In the genomic region with DNA sequence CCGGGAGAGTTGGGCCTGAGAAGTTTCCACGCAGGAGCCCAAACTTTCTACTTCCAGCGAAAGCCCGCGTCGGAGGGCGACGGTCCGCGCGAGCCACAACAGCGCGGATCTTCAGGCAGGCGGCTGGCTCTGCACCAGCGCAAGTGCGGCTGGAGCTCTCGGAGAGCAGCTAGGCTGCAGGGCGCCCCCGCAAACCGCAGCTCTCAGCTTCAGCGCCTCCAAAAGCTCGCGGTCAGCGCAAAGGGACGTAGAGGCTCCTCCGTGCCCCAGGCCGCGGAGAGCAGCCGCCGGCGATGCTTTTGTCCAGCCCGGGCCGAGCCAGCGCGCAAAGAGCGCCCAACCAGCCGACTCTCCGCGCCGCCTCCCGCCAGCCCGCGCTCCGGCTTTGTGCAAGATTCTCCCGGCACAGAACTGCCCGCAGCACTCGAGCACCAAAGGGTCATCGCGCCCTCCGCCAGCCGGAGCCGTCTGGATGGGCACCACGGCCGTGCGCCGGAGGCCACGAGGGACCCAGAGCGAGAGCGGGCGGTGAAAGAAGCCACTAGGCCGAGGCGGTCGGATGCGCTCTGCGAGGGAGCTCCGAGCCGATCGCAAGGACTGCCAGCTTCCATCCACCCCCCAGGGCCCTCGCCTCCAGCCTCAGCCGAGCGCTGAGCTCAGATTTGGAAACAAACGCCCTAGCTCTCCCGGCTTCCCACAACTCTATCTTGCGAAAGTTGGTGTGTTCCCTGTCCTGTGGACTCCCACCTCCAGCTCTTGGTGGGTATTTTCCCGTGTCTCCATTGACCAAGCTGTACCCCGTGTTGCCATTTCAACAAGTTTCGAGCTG, we compare ENCODE assay signal across 9 mouse cellular contexts. TPM values are rescaled to one million over a fixed set of nuclear protein-coding genes. Genes with fewer than 3 reads are reported as not detected.
DNase-seq lines count a peak whose midpoint lies in the region; ATAC-seq lines count a peak whose summit lies in the region.
"Had no signal": no experiment of that assay in that cellular context is flagged by ENCODE, and none has a peak within 500 bp of the region (broad histone marks: within the 10 kb centered on the region; RNA-seq: fewer than 3 reads in every experiment).

No protein-coding gene starts in this region.

- no peak overlapping the region for H3K27ac ChIP-seq in brown adipose tissue, adult 24 weeks (replicated peaks; ENCODE audit: low read depth, low read length)
- peak overlapping the region; percentile 95 for H3K27ac ChIP-seq in forebrain, embryonic 13.5 days
- peak overlapping the region; percentile 76 for H3K27ac ChIP-seq in neural tube, embryonic 13.5 days (replicated peaks)

- intact Hi-C loops in left cerebral cortex, postnatal 36 days (cut with DNase I): loop anchor here (5.0 kb wide), 1 partner anchor 544 kb away; no protein-coding TSS in a partner anchor
- intact Hi-C loops in left cerebral cortex, postnatal 14 days (cut with DNase I): loop anchor here (5.0 kb wide), 2 partner anchors 231 to 406 kb away; no protein-coding TSS in a partner anchor

- WGBS in forebrain, embryonic 13.5 days: under 1% methylated on average over 77 of the region's 77 CpGs
- under 1% methylated on average over 66 of the region's 77 CpGs for WGBS in neural tube, embryonic 13.5 days

- peak overlapping the region; percentile 78 for H3K4me2 ChIP-seq in forebrain, embryonic 13.5 days
- H3K4me2 ChIP-seq in neural tube, embryonic 13.5 days: peak overlapping the region; percentile 68

- ATAC-seq in forebrain, embryonic 13.5 days: no peak
- ATAC-seq in neural tube, embryonic 13.5 days (ENCODE audit: low read depth): no peak
- no peak for ATAC-seq in CD4-positive, CD25-positive, alpha-beta regulatory T cell, adult 4 months

- H3K4me3 ChIP-seq in brown adipose tissue, adult 24 weeks (ENCODE audit: insufficient read depth, low read depth, low read length): peak overlapping the region; percentile 43
- peak overlapping the region; percentile 72 for H3K4me3 ChIP-seq in forebrain, embryonic 13.5 days
- H3K4me3 ChIP-seq in neural tube, embryonic 13.5 days: peak overlapping the region; percentile 51

- peak overlapping the region; percentile 90 for H3K9ac ChIP-seq in forebrain, embryonic 13.5 days
- peak overlapping the region; percentile 76 for H3K9ac ChIP-seq in neural tube, embryonic 13.5 days

- peaks cover 66% of the 10 kb centered on the region for H3K27me3 ChIP-seq in forebrain, embryonic 13.5 days
- peaks cover 97% of the 10 kb centered on the region for H3K27me3 ChIP-seq in neural tube, embryonic 13.5 days

- H3K9me3 ChIP-seq in forebrain, embryonic 13.5 days (replicated peaks): no peaks in the 10 kb centered on the region
- no peaks in the 10 kb centered on the region for H3K9me3 ChIP-seq in neural tube, embryonic 13.5 days

- peaks cover 6% of the 10 kb centered on the region for H3K4me1 ChIP-seq in brown adipose tissue, adult 24 weeks (ENCODE audit: control insufficient read depth, insufficient read depth, insufficient read length, low read length)
- H3K4me1 ChIP-seq in forebrain, embryonic 13.5 days: peaks cover 73% of the 10 kb centered on the region
- peaks cover 46% of the 10 kb centered on the region for H3K4me1 ChIP-seq in neural tube, embryonic 13.5 days (replicated peaks)

- peak; percentile 52 to 65 for DNase-seq in left cerebral cortex, postnatal 36 days (ENCODE audit: low spot score in 2 of 2)
- DNase-seq in left cerebral cortex, postnatal 14 days (ENCODE audit: low spot score in 2 of 2): no peak
- DNase-seq in kidney, postnatal 4 days: peak; percentile 71 to 79
- no peak for DNase-seq in layer of hippocampus, adult 11-12 months (ENCODE audit: low spot score)

- H3K36me3 ChIP-seq in forebrain, embryonic 13.5 days (ENCODE audit: poor library complexity, severe bottlenecking): no peaks in the 10 kb centered on the region
- no peaks in the 10 kb centered on the region for H3K36me3 ChIP-seq in neural tube, embryonic 13.5 days

RNA-seq across cellular contexts. Expression of a gene that starts 7.6 kb away (rescaled TPM):
- 10 to 100 TPM in 1 of 2 experiments, 1 to 10 TPM in 1; 8.1 to 12.4 TPM for total RNA-seq in left cerebral cortex, postnatal 36 days (2021)
- total RNA-seq in left cerebral cortex, postnatal 14 days (2021): 1 to 10 TPM; 5.2 to 8.1 TPM
- not detected in 2 replicates for polyA plus RNA-seq in brown adipose tissue, adult 24 weeks (2012; ENCODE audit: insufficient read depth, insufficient read length, missing spikeins)
- polyA plus RNA-seq in forebrain, embryonic 13.5 days (2015; fragmentation: Nextera tagmentation; extraction: Ambion mirVana): 87.1 and 92.7 TPM in 2 replicates
- 16.0 and 16.7 TPM in 2 replicates for polyA plus RNA-seq in neural tube, embryonic 13.5 days (2015; fragmentation: Nextera tagmentation; extraction: Ambion mirVana)
- 1 to 10 TPM in 1 of 2 experiments, not detected in 1; 1.3 TPM for polyA plus RNA-seq in CD4-positive, CD25-positive, alpha-beta regulatory T cell, adult 4 months (2017; shearing (Covaris generic))
- total RNA-seq: common myeloid progenitor, adult 5-6 weeks had no signal

Comparison
In these comparisons a context has a peak if more than half of its experiments do, and no peak if none do; other contexts are left out.
1. DNase-seq: peak in left cerebral cortex, postnatal 36 days (2 of 2) and kidney, postnatal 4 days (2 of 2); none in left cerebral cortex, postnatal 14 days (0 of 2) and layer of hippocampus, adult 11-12 months (single experiment).
2. Peak in every context shown above with its lines, with median percentiles within 50 percentile points of each other: H3K4me3 ChIP-seq.